36 mouse cellular contexts compared by ENCODE assay signal in the genomic region with DNA sequence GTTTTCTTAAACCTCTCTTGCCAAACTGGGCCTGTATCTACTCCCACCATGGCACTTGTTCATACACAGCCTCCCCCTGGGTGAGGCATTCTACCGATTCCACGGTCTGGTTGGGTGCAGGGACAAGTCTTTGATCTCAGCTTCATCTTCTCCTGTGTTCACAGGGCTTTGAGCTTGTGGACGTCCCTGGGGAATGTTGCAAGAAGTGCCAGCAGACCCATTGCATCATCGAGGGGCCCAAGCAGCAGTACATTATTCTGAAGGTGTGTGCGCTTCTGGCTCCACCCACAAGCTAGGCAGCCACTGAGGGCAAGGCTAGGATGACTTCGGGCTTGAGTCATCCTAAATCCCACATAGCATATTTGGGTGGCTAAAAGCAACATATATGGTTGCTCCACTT. TPM values are rescaled to one million over a fixed set of nuclear protein-coding genes. Genes with fewer than 3 reads are reported as not detected.
"Had no signal": no experiment of that assay in that cellular context is flagged by ENCODE, and none has a peak within 500 bp of the region (broad histone marks: within the 10 kb centered on the region; RNA-seq: fewer than 3 reads in every experiment).

No protein-coding gene starts in this region.

- H3K4me1 ChIP-seq: heart, embryonic 10.5 days; heart, embryonic 12.5 days; hindbrain, embryonic 10.5 days; hindbrain, embryonic 12.5 days; intestine, embryonic 15.5 days; limb, embryonic 10.5 days; limb, embryonic 12.5 days; liver, embryonic 12.5 days had no signal

- H3K4me2 ChIP-seq: heart, embryonic 12.5 days; hindbrain, embryonic 12.5 days; hindbrain, embryonic 14.5 days; intestine, embryonic 15.5 days; limb, embryonic 12.5 days; liver, embryonic 12.5 days had no signal

- H3K27me3 ChIP-seq: hindbrain, embryonic 12.5 days; intestine, embryonic 15.5 days; limb, embryonic 12.5 days had no signal

- H3K27ac ChIP-seq: heart, embryonic 10.5 days; hindbrain, embryonic 10.5 days; hindbrain, embryonic 12.5 days; hindbrain, embryonic 14.5 days; intestine, embryonic 15.5 days; layer of hippocampus, adult 2 months; limb, embryonic 10.5 days; limb, embryonic 12.5 days; liver, embryonic 12.5 days; liver, embryonic 14.5 days had no signal

- ATAC-seq: hindbrain, embryonic 16.5 days; inflammation-experienced regulatory T-cells, adult 6 months; intestine, embryonic 15.5 days; intestine, postnatal 0 days; liver, embryonic 12.5 days had no signal

- H3K36me3 ChIP-seq: heart, embryonic 10.5 days; heart, embryonic 12.5 days; hindbrain, embryonic 10.5 days; hindbrain, embryonic 12.5 days; intestine, embryonic 15.5 days; limb, embryonic 10.5 days; limb, embryonic 12.5 days; liver, embryonic 12.5 days had no signal

- H3K9me3 ChIP-seq: heart, embryonic 10.5 days; heart, embryonic 12.5 days; hindbrain, embryonic 10.5 days; hindbrain, embryonic 12.5 days; intestine, embryonic 15.5 days; limb, embryonic 10.5 days; limb, embryonic 12.5 days; liver, embryonic 12.5 days had no signal

- H3K9ac ChIP-seq: heart, embryonic 12.5 days; hindbrain, embryonic 12.5 days; hindbrain, embryonic 14.5 days; intestine, embryonic 15.5 days; limb, embryonic 12.5 days; liver, embryonic 12.5 days; liver, embryonic 14.5 days had no signal

- H3K4me3 ChIP-seq: heart, embryonic 10.5 days; heart, embryonic 12.5 days; hindbrain, embryonic 10.5 days; hindbrain, embryonic 12.5 days; intestine, embryonic 15.5 days; layer of hippocampus, adult 2 months; limb, embryonic 10.5 days; limb, embryonic 12.5 days; liver, embryonic 12.5 days had no signal

- DNase-seq: gastrocnemius, postnatal 14 days; gastrocnemius, postnatal 36 days; heart, adult 18-20 months; heart, postnatal 10 days; heart, postnatal 4 days; kidney, adult 18-20 months; kidney, adult 8-10 months; kidney, postnatal 10 days; kidney, postnatal 25 days; kidney, postnatal 4 days had no signal

RNA-seq across cellular contexts. Expression of a gene that starts 36.3 kb away (rescaled TPM):
- total RNA-seq: gastrocnemius, adult 8-10 months; gastrocnemius, postnatal 14 days; gastrocnemius, postnatal 36 days; heart, adult 8-10 months; heart, postnatal 10 days; heart, postnatal 25 days; heart, postnatal 4 days; layer of hippocampus, adult 2 months; layer of hippocampus, postnatal 10 days; layer of hippocampus, postnatal 25 days; left cerebral cortex, adult 18-20 months; left cerebral cortex, postnatal 14 days; left cerebral cortex, postnatal 36 days; liver, adult 2 months had no signal
- polyA plus RNA-seq: heart, embryonic 10.5 days; heart, embryonic 12.5 days; hindbrain, embryonic 10.5 days; hindbrain, embryonic 12.5 days; hindbrain, embryonic 14.5 days; hindbrain, embryonic 16.5 days; inflammation-experienced regulatory T-cells, adult 6 months; intestine, embryonic 15.5 days; intestine, postnatal 0 days; kidney, embryonic 14.5 days; kidney, embryonic 16.5 days; limb, embryonic 10.5 days; limb, embryonic 12.5 days; liver, embryonic 12.5 days; liver, embryonic 14.5 days; liver, embryonic 16.5 days had no signal
